Mouse (Mus musculus): Measurements from ENCODE around the gene Ccer1.

DNA sequence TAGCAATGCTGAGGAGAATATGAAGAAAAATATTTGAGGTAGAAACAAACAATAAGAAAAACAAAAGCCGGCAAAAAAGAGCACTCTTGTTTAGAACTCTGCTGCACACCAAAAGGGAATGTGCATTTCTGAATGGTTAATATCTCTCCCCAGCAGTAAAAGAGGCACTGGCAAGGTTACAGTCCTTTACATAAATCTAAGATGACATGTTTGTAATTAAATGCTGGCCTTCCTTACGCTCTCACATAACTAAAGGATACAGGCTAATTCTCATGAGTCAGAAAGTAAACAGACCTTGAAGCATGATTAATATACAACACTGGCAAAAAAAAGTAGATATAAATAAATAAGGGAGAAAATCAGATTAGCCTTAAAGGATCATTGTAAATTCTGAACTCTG is 42.5 kb upstream of the Ccer1 start:
- TF ChIP-seq POLR2A (IDR thresholded peaks at IDR 0.05; ENCODE audit: borderline replicate concordance, extremely low read depth, low read depth, low read length) (no peak), CTCF (IDR thresholded peaks at IDR 0.05; ENCODE audit: insufficient read depth, low read length) (no peak)

All from lung, adult 2 months (tissue).